Mouse (Mus musculus): ENCODE measurements at regions not wholly inside any gene's neighbourhood (a gene's known extent, or its start where the extent isn't known, plus 50 kb on each side); places are given as distances from the start of the nearest gene placed in this dataset.

DNA sequence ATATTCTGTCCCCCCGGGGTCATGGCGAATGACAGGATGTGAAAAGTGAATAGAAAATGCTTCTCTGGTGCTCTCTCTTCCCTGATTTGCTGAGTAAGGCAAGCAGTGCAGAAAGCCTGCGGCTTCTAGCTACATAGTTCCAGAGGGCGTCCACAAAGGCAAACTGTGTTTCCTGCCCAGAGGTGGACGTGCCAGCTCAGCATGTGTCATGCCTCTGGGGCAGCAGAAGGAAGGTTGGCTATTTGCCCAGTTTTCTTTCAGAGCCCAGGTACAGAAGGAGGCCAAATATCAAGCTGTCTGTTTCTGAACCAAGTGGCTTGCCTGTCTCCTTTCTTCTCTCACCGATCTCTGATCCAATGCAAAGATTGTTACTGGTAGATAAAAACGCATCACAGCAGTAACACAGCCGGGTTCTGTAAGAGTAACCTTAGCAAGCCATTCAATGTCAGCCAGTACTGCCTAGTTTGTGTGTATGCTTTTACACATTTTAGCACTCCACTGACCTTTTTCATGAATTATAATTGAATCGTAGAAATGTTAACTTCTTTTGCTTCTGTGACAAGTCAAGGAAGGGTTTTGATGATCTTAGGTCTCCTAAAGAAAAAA lies 223.3 kb upstream of the Impg1 start:
- peak; percentile 1 for DNase-seq (ENCODE audit: low spot score)

DNA sequence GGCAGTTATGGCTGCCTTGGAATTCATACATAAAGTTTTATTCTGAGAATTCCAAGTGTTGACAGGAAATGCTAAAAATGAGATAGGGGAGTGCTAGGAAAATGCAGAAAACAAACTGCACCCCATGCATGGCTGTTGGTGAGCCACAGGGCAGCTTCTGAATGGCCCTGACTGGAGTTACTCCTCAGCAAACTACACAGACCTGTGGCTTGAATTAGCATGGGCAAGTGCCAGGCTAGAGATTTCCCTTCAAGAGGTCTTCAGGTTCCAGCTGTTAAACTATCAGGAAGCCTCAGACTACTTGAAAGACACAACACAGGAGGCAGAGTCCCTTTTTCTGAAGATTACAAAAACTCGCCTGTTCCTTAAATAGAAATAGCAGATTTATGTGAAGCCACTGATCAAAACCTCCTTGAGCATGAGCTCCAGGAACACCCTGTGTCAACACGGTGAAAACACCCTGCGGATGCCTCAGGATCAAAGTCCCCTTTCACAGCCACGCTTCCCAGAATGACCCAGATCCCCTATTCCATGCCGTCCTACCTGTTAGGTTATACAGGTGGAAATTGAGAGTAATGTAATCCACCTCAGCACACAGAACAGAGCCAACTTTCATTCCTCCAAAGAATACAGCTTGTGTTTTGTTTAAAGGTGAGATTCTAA lies 217.9 kb upstream of the Impg1 start:
- no peak for DNase-seq (ENCODE audit: low spot score)

DNA sequence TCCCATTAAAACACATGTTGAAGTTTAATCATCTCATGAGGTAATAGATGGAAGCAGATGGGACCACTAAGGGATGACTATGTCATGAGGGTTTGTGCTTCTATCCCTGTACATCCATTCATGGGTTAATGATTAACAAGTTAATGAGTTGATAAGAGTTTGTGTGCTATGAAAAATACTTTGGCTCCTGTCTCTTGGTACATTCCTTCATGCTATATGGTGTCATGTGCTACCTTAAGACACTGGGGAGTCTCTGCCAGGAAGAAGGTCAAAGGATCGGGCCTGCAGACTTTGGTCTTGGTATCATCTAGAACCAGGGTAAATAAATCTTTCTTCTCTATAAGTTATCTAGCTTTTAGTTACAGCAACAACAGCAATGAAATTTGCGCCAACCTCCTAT lies 216.4 kb upstream of the Impg1 start:
- DNase-seq (ENCODE audit: low spot score): no peak

DNA sequence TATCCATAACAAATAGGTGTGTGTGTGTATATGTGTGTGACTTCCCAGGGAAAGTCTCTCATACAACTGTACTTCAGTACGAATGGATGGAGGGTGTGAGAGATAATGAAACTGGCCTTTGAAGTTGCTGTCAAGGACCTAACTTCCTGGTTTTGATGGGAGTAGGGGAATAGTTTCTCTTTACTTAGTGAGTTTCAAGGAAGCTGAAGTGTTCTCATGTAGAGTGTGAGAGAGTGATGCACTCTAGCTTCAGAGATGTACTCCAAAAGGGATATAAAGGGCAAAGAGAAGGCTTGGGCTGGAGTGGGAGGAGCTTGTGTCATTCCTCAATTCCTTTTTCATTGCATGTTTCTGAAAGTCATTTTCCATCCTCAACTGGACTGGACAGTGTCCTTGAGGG lies 206.2 kb upstream of the Impg1 start:
- no peak for DNase-seq (ENCODE audit: low spot score)

DNA sequence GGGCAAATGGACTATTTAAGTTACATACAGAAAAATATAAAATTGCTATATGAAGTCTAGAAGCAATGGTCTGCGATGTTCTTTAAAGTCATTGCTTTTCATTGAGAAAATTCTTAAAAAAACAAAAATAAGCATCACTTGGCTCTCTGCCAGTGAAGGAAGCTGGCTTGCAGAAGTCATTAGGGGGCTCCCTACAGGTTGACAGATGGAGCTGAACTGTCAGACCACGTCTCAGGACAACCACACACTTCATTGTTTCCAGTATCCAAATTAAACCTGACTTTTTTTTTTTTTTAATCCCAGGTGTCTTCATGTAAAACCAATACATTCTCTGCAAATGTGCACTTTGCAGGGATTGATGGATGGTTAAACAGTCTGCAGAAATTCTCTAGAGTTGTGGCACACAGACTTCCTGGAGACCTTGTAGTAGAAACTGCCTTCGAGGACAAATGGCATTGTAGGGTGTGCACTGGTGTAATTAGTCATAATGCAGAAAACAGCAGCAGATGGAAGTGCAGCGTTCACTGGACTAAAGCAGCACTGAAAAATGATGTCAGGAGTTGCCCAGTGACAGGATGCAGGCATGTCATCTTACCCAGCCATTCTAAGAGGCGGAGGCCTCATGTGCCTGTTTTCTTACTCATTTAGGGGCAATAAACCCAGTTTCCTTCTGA lies 203.4 kb upstream of the Impg1 start:
- DNase-seq (ENCODE audit: low spot score): no peak

DNA sequence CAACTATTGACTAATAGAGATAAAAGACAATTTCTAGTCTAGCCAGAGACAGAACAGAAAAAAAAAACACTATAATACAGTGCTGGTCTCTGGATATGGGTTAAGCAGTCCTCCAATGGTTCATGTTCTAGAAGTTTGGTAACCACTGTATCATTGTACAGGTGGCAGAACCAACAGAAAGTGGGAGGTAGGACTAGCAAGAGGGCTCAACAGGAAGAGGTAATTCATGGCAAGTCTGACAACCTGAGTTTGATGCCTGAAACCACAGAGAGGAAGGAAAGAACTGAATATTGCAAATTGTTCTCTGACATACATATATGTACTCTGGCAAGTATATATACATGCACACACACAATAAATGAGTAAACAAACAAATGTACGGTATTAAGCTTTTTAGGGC lies 193.5 kb upstream of the Impg1 start:
- no peak for DNase-seq (ENCODE audit: low spot score)

DNA sequence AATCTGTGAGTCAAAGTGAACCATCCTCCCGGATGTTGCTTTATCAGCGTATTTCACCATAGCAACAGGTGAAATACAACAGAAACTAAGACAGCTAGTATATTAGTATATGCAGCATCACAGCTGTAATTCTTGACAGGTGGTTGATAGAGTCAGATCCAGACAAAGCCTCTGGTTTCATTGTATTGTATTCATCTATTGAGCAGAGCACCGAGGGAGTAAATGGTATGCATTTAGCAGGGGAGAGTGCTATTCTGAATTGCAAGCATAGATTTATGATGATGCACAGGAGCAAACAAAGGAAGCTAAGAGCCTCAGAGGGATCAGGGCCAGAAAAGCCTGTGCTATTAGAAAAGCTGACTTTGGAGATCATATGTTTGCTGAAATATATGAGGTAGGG lies 149.8 kb upstream of the Impg1 start:
- no peak for DNase-seq (ENCODE audit: low spot score)

DNA sequence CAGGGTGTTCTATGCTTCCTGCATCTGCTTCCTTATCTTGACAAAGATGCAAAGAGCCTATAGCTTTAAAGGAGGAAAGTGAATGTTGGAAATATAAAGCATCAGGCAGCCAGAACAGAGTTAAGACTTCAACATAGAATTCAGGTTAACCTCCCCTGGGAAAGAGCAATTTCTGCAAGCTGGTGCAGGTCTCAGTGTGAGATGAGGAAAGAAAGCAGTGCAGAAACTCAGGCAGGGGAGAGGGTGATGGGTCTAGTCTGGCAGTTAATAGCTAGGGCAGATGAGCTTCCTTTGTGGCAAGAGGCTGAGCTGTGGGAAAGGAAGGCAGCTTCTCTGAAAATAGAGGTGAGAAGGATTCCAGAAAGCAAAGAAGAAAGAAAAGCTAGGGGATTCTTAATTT lies 134.7 kb upstream of the Impg1 start:
- DNase-seq (ENCODE audit: low spot score): no peak

DNA sequence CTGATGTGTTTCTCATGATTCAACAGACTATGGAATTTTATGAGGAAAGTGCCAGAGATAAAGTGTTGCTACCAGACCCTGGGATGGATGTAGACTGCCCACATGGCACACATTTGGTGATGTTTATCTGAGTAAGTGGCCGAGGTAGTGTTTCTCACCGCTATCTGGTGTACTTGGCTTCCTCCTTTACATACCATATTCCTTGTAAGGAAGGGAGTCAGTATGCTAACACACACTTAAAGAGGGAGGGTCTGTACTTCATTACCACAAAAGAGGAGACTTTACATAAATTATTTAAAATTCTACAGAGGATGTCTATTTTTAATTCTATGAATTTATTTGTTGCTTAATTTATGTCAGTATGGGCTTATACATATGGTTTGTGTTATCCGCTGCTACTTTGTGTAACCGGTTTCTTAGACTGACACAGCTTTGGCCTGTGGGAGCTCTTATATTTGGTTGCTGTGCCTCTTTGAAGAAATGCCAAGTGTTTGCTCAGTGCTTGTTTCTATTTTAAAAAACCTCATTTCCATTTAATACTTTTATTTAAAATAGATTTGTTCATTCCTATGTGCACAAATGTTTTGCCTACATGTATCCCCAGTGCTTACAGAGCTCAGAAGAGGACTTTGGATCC lies 100.2 kb upstream of the Impg1 start:
- DNase-seq (ENCODE audit: low spot score): no peak

DNA sequence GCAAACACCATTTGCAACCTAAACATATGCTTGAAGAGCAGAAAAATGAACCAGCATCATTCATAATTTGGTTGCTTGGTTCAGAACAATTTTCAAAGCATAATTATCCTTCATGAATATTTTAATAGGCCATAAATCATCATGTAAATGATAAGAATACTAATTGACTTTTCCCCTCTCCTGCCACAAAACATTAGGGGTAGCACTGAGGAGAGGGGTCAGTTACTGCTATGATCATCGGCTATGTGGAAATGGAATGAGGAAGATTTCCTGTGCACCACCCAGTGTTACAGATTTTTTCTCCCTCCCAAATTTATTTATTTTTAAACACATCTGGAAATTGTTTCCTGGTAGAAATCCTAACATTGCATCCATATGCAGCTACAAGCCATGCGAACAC lies 98.4 kb upstream of the Impg1 start:
- DNase-seq (ENCODE audit: low spot score): no peak

DNA sequence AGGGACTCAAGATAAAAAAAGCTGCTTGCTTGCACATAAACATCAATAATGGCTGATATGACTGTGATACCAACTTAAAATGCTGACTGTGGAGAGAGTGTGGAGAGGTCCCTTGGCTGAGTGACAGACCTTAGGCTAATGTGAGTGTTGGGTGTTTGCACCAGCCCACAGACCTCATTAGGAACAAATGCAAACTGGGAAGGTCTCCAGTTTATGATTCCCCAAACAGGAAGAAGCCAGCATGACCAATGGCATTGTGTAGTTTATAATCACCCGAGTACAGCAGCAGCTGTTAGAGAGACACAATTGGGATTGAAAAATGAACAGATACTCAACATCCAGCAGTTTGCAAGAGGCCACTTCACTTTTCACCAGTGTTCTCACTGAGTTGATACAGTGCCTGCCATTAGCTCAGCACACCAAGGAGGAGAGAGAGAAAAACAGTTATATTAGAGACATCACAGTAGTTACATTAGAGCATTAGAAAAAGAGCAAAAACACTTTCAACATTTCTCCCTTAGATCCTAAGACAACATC lies 90.3 kb upstream of the Impg1 start:
- DNase-seq (ENCODE audit: low spot score): no peak
